Mouse (Mus musculus): Measurements from ENCODE around the gene Ankrd39.

The Ankrd39 gene

GRCm38 (mm10) chr1:36492416-36493139 is 54.7 kb downstream of the Ankrd39 start:
- no peak for DNase-seq (ENCODE audit: low spot score in 2 of 2)

- no peak for DNase-seq (ENCODE audit: low spot score in 2 of 2)
Observed at GRCm38 (mm10) chr1:36489661-36490060, 57.6 kb downstream of the Ankrd39 start.
